Mouse (Mus musculus): Measurements from ENCODE around the gene Zfp82.
"Not testable (repeated sequence)": the region's sequence is repeated elsewhere in the genome, so short reads cannot be mapped to it uniquely, and the experiment has no call there.

The Zfp82 gene

DNA sequence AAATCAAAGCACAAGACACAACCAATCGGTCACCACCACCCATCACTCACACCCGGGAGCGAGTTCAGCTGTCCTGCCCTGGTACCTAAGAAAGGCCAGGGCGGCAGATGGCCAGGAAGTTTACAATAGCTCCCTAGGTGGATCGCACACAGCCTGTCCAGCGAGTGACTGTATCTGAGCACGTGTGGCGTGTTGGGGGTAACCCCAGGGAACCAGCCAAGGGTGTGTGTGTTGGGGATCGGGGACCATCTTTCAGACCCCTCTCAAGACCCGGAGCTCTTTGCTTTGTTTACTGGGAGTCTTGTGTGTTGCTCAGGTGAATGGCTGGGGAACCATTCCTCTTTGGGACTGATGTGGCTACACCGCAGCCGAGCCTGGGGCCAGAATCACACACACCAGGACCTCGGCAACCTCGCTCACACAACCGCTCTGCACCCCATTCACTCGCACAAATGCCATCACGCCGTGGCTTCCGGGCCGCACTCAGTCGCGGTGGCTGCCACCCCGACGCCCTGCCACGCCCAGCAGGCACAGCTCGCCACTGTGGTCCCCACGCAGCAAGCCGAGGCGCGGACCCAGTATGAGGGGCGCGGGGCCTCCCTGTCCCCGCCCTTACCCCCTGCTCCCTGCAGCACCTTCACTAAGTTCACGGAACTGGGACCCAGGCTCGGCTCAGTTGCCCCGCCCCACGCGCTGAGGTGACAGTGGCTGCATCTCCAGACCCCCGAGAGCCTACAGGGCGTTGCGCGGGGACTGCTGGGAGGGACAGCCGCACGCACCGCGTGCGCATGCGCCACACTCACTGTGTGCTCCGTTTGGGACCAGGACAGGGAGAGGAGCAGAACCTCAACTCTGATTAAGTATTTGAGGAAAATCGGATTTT is at the start of gene Zfp82:
Zfp82 (minus strand) TSS at position 755 of the 883 bp plus-strand sequence.
- DNase-seq (ENCODE audit: low spot score): peak; percentile 96

DNA sequence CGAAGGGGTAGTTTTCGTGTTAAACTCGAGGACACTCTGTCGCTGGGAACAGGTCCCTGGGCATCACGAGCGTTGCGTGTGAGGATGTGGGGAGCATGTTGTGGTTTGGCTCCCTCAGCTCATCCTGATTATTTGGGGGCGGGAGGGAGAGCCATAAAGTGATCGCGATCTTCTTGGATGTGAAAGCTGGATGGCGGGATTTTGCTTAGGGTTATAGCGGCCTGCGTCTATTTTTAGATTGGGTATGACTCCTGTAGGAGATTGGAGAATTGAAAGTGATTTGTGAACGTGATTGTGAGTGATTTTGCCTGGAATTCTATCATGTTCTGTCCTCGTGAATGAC is 49.5 kb upstream of the Zfp82 start:
- peak; percentile 22 for DNase-seq (ENCODE audit: low spot score)

DNA sequence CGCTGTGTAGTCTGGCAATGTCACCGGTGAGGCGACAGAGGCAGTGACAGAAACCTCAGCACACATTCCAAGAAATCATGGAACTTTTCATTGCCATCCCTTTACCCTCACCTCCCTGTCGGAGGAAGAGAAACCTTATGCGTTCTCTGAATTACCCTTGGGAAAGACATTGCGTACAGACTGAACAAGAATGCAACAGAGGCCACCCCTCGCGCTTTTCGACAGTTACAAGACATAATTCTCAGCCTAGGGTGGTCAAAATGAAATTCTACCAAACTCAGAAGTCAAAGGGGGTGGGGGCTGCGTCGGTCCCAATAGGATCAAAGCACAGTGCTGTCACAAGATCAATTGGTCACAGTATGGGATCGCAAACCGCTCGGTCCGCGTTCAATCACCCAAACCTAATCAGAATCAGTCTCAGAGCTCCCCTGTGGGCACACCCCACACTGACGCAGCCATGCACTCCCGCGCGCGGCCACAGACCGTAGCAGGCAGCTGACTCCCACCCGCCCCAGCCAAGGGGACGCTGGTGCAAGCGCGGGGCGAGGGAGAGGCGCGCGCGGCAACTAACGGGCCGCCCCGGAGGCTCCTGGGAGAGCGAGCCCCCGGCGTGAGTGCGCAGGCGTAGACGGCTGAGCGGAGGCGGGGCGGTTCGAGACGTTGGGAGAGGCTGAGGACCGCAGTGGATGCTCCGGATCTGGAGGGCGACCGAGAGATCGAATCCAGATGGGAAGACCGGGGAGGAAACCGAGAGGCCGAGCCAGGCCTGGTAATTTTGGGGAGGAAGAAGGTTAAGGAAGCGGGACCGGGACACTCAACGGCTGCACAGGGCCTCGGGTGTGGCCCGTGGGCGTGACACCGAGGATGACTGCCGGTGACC is 48.8 kb upstream of the Zfp82 start, which contains the start of gene Zfp382:
Zfp382 (plus strand) TSS at position 635 of the 880 bp plus-strand sequence.
- peak; percentile 96 for DNase-seq (ENCODE audit: low spot score)

DNA sequence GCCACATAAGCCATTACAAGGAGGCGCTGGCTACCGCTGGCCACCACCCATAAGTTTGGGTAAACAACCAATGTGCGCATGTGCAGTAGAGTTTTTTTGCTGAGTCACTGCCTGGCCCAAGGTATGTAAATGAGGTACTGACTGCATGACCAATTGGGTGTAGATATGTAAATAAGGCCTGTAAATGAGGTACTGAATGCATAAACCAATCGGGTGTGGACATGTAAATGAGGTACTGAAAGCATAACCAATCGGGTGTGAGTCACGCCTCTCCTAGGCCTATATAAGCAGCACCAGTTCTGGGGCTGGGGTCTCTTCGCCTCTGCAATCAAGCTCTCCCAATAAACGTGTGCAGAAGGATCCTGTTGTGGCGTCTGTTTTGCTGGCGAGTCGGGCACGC is 45.2 kb upstream of the Zfp82 start:
- not testable (repeated sequence) for DNase-seq (ENCODE audit: low spot score)

DNA sequence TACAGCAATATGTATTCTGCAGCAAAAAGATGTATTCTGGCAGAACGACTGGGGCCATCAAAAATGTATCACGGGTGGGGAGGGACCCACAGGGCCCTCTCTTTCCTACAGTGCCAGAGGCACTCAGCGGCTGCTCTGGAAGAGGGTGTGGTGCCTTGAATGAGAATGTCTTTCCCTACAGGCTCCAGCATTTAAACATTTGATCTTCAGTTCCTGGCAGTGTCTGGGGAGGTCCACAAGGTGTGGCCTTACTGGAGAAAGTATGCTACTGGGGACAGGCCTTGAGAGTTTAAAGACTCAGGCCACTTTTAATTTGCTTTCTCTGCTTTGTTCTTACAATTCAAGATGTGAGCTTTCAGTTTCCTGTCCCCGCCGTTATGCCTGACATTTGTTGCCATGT is 43.4 kb upstream of the Zfp82 start:
- no peak for DNase-seq (ENCODE audit: low spot score)

DNA sequence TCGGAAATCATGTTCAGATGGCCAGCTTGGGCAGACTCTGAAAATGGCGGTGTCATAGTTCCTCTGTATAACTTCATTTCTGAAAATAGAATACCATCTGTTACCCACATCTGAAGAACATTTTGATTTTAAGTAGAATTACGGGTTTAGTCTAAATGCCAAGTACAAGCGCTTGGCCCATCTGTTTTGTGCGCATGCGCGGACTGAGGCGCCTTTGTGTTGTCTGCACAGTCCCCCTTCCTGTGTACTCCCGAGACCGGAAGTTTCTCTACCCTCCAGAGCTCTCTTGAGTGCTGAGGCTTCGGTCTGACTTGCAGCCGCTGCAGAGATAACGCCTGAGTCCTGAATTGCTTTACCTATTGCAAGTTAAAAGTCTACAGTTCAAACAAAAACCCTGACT is 26.6 kb upstream of the Zfp82 start:
- DNase-seq (ENCODE audit: low spot score): no peak

DNA sequence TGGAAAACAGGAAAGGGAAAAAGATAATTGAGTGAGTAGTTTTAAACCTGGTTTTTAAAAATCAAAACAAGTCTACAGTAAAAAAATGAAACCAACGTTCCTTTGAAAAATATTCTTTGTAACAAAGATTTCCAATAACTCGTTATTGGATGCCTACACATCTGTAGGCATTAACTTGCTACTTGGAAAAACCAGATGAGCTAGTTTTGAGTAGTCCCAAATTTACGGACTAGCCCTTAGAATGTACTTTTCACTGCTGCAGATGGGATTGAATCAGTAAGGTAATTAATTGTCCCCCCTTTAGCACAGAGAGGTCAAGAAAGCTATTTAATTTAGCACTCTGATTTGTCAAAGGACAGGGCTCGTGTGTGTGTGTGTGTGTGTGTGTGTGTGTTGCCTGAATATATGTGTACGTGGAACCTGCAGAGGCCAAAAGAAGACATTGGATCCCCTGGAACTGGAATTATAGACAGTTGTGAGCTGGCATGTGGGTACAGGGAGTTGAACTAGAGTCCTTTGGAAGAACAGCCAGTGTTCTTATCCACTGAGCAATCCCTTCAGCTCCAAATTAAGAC is 22.9 kb upstream of the Zfp82 start:
- peak; percentile 24 for DNase-seq (ENCODE audit: low spot score)

DNA sequence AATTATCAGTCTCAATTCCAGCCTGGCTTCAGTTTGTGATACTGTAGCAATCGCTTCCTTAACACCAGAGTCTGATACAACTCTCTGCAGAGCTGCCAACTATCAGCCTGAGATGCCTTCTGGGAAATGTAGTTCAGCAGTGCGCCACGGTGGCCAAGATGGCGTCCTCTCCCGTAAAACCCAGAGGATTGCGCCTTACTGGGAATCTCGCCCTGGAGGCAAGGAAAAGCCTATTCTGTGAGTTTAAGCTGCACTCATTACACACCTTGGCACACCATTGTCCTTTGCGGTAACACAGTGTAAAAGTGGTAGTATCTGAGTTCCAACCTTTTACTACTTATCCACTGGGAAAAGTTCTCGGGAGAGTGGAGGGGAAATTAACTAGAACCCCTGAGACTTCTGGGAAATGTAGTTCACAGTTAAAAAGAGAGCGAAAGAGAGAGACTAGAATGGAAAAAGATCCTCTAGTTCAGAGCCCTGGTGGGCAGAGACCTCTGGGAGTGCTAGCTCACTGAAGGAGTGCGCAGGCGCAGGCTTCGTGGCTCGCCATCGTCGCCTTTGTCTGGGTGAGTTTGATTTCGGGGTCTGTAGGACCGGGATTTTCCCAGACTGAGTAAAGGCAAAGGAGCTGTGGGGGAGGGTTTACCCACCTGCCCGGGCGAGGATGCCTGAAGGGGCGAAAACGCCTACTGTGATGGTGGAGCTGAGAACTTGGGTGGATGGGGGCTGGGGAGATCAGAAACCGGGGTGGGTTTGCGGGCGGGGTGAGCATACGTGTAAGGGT is 22.1 kb upstream of the Zfp82 start, which contains the start of gene Zfp260:
Zfp260 (plus strand) TSS at position 132 of the 784 bp plus-strand sequence.
- peak; percentile 98 for DNase-seq (ENCODE audit: low spot score)

DNA sequence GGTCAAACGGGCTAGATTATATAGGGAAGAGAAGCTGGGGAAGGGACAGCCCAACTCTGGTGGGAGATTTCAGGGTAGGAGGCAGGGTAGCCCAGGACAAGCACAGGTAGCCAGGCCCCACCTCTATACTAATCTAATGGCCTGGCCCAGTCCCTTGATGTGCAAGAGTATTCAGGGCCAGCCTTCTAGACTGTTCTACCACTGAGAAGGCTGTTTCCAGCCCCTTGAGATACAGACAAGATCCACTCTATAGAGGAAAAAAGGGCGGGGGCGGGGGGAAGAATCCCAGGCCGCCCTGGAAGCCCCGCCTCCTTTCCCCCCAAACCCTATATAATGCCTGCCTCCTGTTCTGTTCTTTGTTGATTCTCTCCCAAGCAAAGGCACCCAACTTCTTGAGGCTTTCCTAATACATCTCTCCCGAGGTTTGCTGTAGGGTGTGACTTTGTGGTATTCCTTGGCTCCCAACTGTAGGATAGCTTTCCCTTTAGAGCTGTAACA is 21.3 kb upstream of the Zfp82 start:
- DNase-seq (ENCODE audit: low spot score): no peak

DNA sequence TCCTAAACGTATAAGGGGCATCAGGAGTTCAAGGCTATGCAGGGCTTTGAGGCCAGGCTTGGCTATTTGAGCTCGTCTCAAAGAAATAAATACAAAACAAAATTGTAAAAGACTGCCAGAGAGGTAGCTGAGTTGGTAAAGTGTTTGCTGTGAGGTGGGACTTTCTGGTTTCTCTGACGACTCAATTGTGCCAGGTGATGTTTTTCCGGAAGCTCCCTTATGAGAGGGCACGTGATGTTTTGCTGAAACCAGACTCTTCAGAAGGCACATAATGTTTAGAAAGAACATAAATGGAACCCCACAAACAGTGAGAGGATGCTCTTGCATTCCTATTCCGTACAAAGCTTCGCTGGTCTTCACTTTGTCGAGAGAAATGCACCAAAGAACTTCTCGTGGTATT is 20.0 kb upstream of the Zfp82 start:
- DNase-seq (ENCODE audit: low spot score): no peak

DNA sequence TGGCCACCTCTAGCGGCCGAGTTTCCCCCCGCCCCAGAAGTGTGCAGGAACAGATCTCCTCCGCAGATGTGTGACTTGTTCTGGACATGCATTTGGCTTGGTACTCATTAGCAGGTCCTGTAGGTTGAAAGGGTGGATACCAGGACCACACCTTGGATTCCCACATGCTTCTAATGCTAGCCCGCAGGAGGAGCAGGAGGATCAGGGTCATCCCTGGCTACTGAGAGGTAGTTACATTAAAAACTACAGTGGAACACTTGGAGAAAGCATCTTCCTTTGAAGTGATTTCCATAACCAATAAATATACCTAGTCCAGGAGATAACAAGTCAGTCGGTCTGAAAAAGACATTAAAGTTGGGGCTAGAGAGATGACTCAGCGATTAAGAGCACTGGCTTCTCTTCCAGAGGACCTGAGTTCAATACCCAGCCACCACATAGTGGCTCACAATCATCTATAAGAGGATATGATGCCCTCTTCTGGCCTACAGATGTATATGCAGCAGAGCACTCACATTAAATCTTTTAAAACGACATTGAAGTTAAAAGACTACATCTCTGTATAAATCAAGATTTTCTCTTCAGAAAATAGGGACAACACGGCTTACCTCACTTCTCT is 18.4 kb upstream of the Zfp82 start:
- peak; percentile 73 for DNase-seq (ENCODE audit: low spot score)

DNA sequence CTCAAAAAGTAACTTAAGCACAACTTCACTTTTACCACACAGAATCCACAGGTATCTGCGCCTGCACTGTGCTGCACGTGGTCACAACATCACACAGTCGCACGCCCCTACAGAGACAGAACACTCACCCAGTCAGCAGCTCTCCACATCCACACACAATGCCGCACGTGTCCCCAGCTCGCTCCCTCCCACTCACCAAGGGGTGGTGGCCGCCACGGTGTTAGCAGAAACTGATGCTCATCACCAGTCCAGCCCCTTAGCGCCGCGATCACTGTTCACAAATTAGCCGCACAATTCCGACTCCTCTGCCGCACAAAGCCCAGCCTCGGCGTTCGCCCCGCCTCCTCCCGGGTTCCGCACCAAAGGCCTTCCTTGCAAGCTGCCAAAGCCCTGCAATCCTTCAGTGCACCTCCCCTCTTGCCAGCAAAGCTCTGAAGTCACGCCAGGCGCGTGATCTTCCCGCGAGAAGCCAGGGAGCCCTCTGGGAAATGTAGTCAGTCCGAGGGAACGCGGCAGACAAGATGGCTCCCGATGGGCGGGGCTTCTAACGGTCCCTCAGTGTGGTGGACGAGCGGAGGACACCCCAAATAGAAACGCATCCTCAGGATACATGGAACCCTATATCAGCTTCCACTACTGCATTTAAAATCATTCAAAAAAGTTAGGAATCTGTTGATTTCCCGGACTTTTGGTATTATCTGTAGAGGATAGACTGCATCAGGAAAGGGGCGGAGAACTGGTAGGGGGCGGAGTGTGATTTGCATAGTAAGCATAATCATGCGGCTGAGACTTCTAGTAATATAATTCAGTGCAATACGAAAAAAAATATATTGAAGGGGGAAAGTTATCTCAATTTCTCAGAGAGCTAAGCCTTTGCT is 17.6 kb upstream of the Zfp82 start, which contains the start of the genes Gm26920 and Zfp566:
Gm26920 (minus strand) TSS at position 319 of the 878 bp plus-strand sequence.
Zfp566 (minus strand) TSS at position 436 of the 878 bp plus-strand sequence.
- DNase-seq (ENCODE audit: low spot score): peak; percentile 99

DNA sequence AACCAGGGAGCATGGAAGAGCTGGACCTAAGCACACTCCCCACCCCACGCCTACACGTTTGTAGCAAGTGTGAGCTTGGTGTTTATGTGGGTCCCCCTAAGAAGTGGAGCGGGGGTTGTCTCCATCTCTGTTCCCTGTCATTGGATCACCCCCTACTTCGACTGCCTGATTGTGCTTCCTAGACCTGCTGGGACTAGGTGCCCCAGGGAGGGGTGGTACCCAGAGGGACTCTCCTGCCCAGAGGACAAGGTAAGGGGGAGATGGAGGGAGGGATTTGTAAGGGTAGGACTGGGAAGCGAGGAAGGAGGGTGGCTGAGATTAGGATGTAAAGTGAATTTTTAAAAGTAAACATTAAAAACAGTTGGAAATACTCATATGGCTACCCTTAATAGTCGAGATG is 16.7 kb upstream of the Zfp82 start:
- no peak for DNase-seq (ENCODE audit: low spot score)

DNA sequence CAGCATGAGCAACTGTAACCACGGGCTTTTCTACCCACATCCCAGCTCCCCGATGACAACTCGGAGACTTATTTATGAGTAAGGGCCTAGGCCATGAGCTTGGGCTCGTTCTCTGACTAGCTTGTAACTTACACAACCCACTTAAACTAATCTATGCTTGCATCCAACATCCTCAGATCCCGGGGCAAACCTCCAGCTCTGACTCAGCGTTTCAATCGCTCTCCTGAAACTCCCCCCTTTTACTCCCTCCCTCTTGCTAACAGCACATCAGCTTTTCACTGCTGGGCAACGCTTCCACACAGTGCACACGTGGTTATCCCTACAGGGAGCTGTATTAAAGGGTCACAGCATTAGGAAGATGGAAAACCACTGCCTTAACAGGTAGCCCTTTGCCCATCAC is 13.8 kb upstream of the Zfp82 start:
- DNase-seq (ENCODE audit: low spot score): no peak

DNA sequence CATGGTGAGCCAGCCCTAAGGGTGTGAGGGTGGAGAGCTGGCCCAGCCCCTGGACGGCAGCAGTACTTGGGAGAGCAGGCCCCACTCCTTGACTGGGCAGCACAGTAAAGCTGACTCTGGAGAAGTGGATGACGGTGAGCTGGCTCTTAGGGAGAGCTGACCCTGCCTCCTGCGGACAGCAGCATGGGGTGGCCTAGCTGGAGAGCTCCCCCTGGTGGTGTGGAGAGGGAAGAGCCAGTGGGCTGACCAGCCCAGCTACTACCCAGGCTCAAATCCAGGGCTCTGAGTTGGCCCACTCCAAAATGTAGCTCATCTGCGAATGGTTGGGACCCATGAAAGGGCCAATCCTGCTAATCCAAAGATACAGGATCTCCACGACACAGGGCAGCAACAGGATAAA is 8.1 kb downstream of the Zfp82 start:
- DNase-seq (ENCODE audit: low spot score): no peak

DNA sequence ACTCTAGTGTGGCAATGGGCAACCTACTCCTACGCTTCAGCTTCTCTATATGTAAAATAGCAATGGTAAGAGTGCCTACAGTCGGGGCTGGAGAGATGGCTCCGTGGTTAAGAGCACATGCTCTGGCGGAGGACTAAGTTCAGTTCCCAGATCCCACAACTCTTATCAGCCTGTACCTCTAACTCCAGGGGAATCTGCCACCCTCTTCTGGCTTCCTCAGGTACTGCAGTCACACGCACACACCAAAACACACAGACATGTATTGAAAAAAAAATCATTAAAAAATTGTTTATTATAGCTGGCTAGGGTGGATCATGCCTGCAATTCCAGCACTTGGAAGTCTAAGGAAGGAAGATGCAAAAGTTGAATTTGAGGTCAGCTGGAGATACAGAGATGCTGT is 10.2 kb downstream of the Zfp82 start:
- DNase-seq (ENCODE audit: low spot score): no peak

DNA sequence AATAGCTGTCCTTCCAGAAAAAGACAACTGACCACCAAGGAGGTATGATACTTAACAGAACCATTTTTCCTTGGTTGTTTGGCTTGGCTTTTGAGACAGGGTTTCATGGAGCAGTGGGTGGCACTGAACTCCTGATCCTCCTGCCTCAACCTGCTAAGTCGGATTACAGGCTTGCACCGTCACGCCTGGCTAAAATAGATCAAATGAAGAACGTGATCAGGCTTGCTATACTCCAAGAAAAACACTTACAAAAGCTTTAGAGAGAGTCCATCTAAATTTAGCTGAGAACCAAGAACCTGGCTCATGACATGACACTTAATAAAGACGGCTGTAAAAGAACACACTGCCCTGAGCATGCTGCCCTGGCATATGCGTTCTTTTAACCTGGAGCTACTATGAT is 12.4 kb downstream of the Zfp82 start:
- no peak for DNase-seq (ENCODE audit: low spot score)

DNA sequence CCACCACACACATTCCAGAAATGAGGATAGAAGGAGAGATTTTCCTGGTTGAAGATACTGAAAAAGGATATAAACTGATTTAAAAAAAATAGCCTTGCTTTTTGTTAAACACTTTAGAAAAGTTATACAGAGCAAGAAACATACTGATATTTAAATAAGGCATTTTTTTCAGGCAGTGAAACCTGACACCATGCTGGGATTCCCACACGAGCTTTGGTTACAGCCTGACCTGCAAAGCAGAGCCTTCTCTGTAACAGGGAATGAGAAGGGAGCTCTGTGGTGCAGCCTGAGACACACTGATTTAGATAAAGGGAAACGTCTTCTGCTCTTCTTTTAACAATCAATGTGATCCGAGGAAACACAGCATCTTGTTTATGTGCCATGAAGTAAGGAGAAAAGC is 19.1 kb downstream of the Zfp82 start:
- peak; percentile 47 for DNase-seq (ENCODE audit: low spot score)

DNA sequence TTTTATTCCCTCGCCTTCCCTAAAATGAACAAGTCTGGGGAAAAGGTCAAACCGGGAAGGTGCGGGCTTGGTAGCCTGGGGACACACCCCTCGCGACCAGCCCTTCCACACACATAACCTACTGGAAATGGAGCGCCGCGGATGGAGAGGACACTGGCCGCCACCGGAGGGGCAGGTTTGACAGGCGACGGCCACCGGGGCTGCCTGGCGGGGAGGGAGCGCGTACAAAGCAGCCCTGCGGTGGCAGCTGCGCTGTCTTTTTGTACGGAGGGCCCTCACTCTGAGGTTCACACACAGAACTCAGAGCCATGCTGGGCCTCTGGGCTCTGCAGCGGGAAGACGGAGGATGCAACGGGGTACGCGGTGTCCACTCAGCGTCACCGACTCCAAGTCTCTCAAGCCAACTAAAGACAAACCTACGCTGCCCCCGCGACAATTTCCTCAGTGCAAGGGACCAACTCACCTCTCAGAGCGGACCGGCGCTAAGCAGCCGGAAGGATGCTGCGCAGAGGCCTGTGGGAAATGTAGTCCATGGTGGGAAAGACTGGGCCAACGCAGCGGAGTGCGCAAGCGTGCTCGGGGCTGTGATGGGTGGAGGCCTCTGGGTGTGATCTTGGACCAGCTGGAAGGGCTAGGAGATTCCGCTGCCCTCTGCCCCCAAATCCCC is 21.7 kb downstream of the Zfp82 start, which contains the start of gene Zfp14:
Zfp14 (minus strand) TSS at position 499 of the 667 bp plus-strand sequence.
- DNase-seq (ENCODE audit: low spot score): peak; percentile 96
